Mouse (Mus musculus) left cerebral cortex, postnatal 10 days (tissue): ENCODE results near the gene Acoxl. TPM values are rescaled to one million over a fixed set of nuclear protein-coding genes. Genes with fewer than 3 reads are reported as not detected.

Experiments used
- DNase-seq, 2 experiments: peaks; one replicate each; pipeline ENCODE4 v3.0.0; 2021 to 2022; ENCODE audit warnings: low spot score in 2 of 2, mixed read lengths in 1 of 2; ENCODE audit errors: extremely low spot score in 1 of 2
- intact Hi-C: fragments of 180-260 bp; cut with DNase I; formaldehyde crosslinking; loops from one replicate; pipeline ENCODE4 v1.15.1; 2025
- total RNA-seq, 2 experiments: library from RNA; stranded (reverse); gene quantifications; 2 replicates each; pipeline ENCODE4 v1.2.3; 2021

Acoxl gene
- total RNA-seq, 2 experiments from 2014 or later: not detected

- intact Hi-C loops: loop anchor here (2.0 to 10.0 kb wide), 3 partner anchors 237 to 451 kb away; no protein-coding TSS in a partner anchor
- peak in 1 of 2 experiments; percentile 34 for DNase-seq
These were observed 285.4 kb downstream of the Acoxl start for GRCm38 (mm10) chr2:128123921-128124683.

DNA sequence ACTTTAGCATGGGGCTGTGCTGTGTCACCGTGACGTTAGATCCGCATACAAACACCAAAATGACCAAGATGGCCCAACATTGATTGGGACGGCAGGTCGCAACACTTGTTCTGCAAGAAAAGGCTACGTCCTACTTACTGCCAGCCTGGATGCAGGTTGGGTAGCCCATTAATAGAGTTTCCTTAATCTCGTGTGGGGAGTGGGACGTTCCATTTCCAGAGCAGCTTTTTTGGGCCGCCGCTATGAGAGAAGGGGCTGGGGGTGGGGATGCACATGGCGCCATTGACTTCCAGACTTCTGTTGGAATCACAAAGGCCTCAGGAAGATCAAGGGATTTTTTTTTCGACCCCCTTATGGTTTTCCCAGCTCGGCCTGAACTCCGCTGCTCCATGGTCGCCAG lies 286.0 kb downstream of the Acoxl start:
- intact Hi-C loops: loop anchor here (5.0 to 10.0 kb wide), 2 partner anchors 237 to 450 kb away; no protein-coding TSS in a partner anchor
- no peak for DNase-seq

GRCm38 (mm10) chr2:128125635-128126470 lies 287.2 kb downstream of the Acoxl start, which contains the start of gene Bcl2l11:
Gene Bcl2l11, plus strand, starts transcription at chr2:128126038.
- intact Hi-C loops: loop anchor here (10.0 kb wide), 1 partner anchor 449 kb away; no protein-coding TSS in a partner anchor

GRCm38 (mm10) chr2:128126591-128127051 lies 287.9 kb downstream of the Acoxl start:
- DNase-seq: peak in 1 of 2 experiments; percentile 32
- intact Hi-C loops: loop anchor here (10.0 kb wide), 1 partner anchor 448 kb away; no protein-coding TSS in a partner anchor

More at GRCm38 (mm10) chr2:128125635-128126470, 287.2 kb downstream of the Acoxl start, which contains the start of gene Bcl2l11:
- DNase-seq: peak; percentile 88 to 97

- DNase-seq: peak; percentile 83 to 97
- intact Hi-C loops: loop anchor here (10.0 kb wide), 1 partner anchor 448 kb away; no protein-coding TSS in a partner anchor
These were observed 288.5 kb downstream of the Acoxl start for GRCm38 (mm10) chr2:128127121-128127671.

DNA sequence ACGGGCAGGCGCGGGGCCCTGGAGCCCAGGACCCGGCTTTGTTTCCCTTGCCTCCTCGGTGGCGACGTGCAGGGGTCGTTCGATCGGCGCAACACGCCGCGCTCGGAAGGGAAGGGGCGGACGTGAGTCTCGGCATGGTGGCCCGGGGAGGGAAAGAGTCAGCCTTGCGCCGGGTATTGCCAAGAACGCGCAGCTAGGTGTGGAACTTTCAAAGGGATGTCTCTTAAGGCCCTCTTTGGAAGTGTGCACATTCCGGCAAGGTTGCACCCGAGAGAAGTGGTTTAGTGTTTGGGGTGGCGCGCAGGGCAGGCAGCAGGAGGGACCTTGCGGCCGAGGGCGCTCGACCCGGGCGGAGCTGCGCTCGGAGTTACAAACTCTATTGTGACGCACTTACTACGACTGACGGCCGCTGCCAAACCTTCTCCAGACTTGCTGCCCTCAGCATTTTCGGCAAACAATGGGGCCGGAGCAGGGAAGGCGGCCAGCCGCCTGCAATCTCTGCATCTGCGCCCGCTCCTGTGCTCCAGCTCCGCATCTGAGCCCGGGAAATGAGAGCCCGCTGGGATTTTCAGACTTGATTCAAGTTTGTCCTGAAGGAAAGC lies 289.1 kb downstream of the Acoxl start:
- peak in 1 of 2 experiments; percentile 86 for DNase-seq
- intact Hi-C loops: loop anchor here (10.0 kb wide), 1 partner anchor 447 kb away; no protein-coding TSS in a partner anchor

DNA sequence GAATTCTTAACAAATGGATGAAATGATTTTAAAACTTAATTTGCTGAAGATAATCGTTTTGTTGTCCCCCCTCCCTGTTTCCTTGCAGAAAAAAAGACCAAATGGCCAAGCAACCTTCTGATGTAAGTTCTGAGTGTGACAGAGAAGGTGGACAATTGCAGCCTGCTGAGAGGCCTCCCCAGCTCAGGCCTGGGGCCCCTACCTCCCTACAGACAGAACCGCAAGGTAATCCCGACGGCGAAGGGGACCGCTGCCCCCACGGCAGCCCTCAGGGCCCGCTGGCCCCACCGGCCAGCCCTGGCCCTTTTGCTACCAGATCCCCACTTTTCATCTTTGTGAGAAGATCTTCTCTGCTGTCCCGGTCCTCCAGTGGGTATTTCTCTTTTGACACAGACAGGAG lies 289.9 kb downstream of the Acoxl start:
- no peak for DNase-seq
- intact Hi-C loops: loop anchor here (10.0 kb wide), 1 partner anchor 446 kb away; no protein-coding TSS in a partner anchor

DNA sequence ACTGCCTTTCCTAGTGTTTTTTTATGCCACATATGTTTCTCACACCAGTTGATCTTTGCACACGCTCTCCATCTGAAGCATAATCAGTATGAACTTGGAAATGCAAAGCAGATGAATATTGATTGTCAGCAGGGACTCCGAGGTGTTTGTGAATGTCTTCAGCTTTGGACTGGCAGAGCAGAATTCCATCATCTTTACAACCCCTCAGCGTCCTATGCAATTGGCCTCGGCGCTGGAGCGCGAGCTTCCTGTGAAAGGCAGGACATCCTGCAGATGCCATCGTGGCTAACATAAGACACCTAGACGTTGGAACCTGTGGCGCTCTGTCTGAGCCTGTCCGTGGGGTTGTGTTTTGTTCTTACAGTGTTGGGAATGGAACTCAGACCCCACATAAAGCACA lies 292.8 kb downstream of the Acoxl start:
- DNase-seq: no peak
- intact Hi-C loops: no loop called here

- intact Hi-C loops: no loop called here
- DNase-seq: no peak
These were observed 294.0 kb downstream of the Acoxl start for GRCm38 (mm10) chr2:128132635-128133034.

DNA sequence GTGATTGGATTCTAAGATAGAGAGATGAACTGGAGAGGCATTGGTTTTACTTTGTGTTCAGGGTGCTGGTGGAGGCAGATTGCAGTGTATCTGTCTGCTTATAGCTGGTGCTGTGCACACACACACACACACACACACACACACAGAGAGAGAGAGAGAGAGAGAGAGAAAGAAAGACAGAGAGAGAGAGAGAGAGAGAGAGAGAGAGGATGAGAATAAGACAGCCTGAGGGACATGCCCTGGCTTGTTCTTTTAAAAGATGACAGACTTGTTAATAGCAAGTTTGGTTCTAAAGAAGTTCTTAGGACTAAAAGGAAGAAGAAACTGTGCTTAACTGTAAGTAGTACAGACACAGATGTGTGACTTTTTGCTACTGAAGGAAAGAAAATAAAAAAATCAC lies 295.2 kb downstream of the Acoxl start:
- intact Hi-C loops: no loop called here
- no peak for DNase-seq

DNA sequence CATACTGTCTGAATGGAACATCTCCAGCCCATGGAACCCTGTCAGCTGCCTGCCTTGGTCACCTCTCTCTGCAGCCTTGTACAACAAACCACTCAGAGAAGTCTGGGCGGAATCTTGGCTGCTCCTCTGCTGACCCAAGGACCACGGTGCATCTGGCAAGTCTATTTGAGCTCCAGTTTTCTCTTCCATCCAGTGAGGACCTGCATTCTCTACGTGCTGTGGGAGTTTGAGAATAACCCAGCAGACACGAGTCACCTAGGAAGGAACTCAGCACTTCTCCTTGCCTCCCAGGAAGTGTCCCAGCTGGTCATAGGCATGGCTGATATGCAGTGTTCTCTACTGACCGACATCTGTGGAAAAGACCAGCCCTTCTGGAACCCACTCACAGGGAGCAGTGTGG lies 295.8 kb downstream of the Acoxl start:
- intact Hi-C loops: no loop called here
- no peak for DNase-seq

DNA sequence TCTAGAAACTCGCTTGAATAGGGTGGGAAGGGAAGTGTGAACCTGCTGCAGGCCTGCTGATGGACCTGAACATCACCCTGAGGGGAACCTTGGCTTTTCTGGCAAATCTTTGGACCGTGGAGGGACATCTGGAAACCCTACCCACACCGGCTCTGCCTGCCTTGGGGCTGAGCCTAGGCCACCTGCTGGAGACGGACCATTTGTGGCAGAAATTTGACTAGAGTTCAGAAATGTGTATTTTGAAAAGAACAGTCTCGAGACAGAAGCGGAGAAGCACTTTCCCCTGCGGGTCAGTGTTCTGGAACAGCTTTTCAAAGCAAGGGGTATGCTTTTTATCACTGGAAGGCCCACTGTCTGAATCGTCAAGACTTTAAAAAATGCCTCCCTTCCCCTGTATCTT lies 296.3 kb downstream of the Acoxl start:
- intact Hi-C loops: no loop called here
- DNase-seq: no peak

- DNase-seq: no peak
- intact Hi-C loops: no loop called here
These were observed 298.2 kb downstream of the Acoxl start for GRCm38 (mm10) chr2:128136769-128137433.

DNA sequence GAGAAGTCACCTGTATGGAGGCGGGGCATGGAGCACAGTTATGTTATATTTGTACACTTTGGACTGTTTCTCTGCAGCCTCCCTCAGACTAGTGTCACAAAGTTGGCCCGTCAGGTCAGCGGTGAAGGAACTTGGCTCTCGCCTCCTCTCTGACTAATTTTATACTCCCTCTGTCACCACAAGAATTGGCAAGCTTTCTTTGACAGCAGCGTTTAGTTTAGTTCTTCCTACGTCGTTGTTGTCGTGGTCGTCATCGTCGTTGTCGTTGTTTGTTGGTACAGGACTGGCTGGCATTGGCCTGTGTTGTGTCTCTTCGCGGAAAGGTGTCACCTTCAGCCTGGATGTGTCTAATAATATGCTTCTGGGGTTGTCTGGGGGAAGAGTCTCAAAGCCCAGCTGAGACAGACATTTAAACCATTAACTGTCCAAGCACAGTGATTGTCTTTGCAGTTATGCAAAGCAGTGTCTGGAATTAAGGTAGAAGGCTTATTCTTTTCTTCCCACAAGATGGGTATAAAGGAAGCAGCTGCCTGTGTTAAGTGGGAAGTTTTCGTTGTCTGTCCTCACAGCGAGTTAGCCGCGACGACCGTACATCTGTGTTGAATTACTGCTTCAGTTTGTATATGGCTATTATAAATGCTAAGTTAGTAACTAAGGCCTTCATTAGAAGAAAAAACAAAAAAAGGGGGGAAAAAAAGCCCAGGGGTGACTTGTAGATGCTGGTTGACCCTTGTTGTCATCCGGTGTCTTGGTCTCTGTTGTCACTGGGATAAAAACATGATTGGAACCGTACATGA lies 299.0 kb downstream of the Acoxl start:
- intact Hi-C loops: no loop called here
- DNase-seq: no peak

- no peak for DNase-seq
These were observed 300.2 kb downstream of the Acoxl start for GRCm38 (mm10) chr2:128138924-128139323.

GRCm38 (mm10) chr2:128139781-128140180 lies 301.1 kb downstream of the Acoxl start:
- intact Hi-C loops: no loop called here
- DNase-seq: no peak

More at GRCm38 (mm10) chr2:128138924-128139323, 300.2 kb downstream of the Acoxl start:
- intact Hi-C loops: no loop called here

GRCm38 (mm10) chr2:128140183-128140582 lies 301.5 kb downstream of the Acoxl start:
- no peak for DNase-seq
- intact Hi-C loops: no loop called here
